24 mouse cellular contexts compared by ENCODE assay signal in the genomic region with DNA sequence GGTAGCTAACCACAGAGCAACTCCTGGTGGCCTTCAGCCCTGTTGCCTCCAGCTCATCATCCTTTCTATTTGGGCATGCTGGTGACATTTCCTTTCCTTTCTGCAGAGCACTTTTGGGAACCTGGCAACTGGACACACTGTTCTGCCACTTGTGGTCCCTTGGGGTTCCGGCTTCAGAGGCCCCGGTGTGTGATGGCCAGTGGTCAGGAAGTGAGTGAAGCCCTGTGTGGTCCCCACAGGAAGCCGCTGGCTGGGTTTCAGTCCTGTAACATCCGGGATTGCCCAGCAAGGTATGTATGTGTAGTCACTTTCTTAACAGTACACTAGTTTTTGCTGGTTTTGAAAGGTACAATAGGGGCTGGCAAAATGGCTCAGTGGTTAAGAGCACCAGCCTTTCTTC. TPM values are rescaled to one million over a fixed set of nuclear protein-coding genes. Genes with fewer than 3 reads are reported as not detected.
DNase-seq lines count a peak whose midpoint lies in the region; ATAC-seq and TF ChIP-seq lines count a peak whose summit lies in the region.
"Had no signal": no experiment of that assay in that cellular context is flagged by ENCODE, and none has a peak within 500 bp of the region (broad histone marks: within the 10 kb centered on the region; RNA-seq: fewer than 3 reads in every experiment).

No protein-coding gene starts in this region.

- no peaks in the 10 kb centered on the region for H3K9me3 ChIP-seq in CH12.LX (replicated peaks; ENCODE audit: low read length)
- no peaks in the 10 kb centered on the region for H3K9me3 ChIP-seq in liver, postnatal 0 days (ENCODE audit: low read length)
- H3K9me3 ChIP-seq: embryonic facial prominence, embryonic 15.5 days; forebrain, embryonic 10.5 days; heart, embryonic 10.5 days had no signal

- no peak overlapping the region for H3K27ac ChIP-seq in CH12.LX (ENCODE audit: insufficient read depth, low read depth)
- peak overlapping the region; percentile 69 for H3K27ac ChIP-seq in liver, postnatal 0 days (ENCODE audit: low read depth)
- no peak overlapping the region for H3K27ac ChIP-seq in kidney, adult 2 months (ENCODE audit: insufficient read depth, low read depth, low read length)
- H3K27ac ChIP-seq: embryonic facial prominence, embryonic 15.5 days; forebrain, embryonic 10.5 days; gastrocnemius, adult 2 months; heart, embryonic 10.5 days; hindbrain, embryonic 14.5 days had no signal

- H3K4me2 ChIP-seq in CH12.LX (ENCODE audit: insufficient read depth, low read depth, poor library complexity, severe bottlenecking) = peak overlapping the region; percentile 32; the same call in 1 of the 2 replicates
- no peak overlapping the region for H3K4me2 ChIP-seq in liver, postnatal 0 days (ENCODE audit: low read depth, low read length)
- H3K4me2 ChIP-seq: embryonic facial prominence, embryonic 15.5 days; hindbrain, embryonic 14.5 days had no signal

- TF ChIP-seq CTCF in CH12.LX (conservative IDR thresholded peaks at IDR 0.05 in 1 of 2, IDR thresholded peaks at IDR 0.05 in 1 of 2; ENCODE audit: low read depth in 2 of 2, low read length in 2 of 2) = no peak
- TF ChIP-seq CTCF in liver, postnatal 0 days (IDR thresholded peaks at IDR 0.05; ENCODE audit: low read depth) = no peak
- no peak for TF ChIP-seq CTCF in kidney, adult 2 months (conservative IDR thresholded peaks at IDR 0.05; ENCODE audit: insufficient read depth, insufficient read length, low read depth, low read length)

- no peak overlapping the region for H3K9ac ChIP-seq in CH12.LX (ENCODE audit: insufficient read depth, low read depth)
- H3K9ac ChIP-seq in liver, postnatal 0 days (replicated peaks) = no peak overlapping the region
- H3K9ac ChIP-seq: embryonic facial prominence, embryonic 15.5 days; hindbrain, embryonic 14.5 days had no signal

- TF ChIP-seq POLR2A in CH12.LX (IDR thresholded peaks at IDR 0.05; ENCODE audit: low read depth, low read length) = no peak
- no peak for TF ChIP-seq POLR2A in kidney, adult 2 months (IDR thresholded peaks at IDR 0.05; ENCODE audit: low read depth, low read length)

- H3K79me2 ChIP-seq in CH12.LX (replicated peaks; ENCODE audit: control insufficient read depth, extremely low read depth, insufficient read depth, poor library complexity, severe bottlenecking) = no peaks in the 10 kb centered on the region

- H3K4me3 ChIP-seq in CH12.LX (replicated peaks in 1 of 3; ENCODE audit: low read depth in 2 of 3, low read length in 2 of 3, poor library complexity in 1 of 3) = no peak overlapping the region
- no peak overlapping the region for H3K4me3 ChIP-seq in liver, postnatal 0 days (ENCODE audit: low read depth, low read length)
- no peak overlapping the region for H3K4me3 ChIP-seq in kidney, adult 2 months (ENCODE audit: insufficient read depth, low read depth, low read length)
- H3K4me3 ChIP-seq: embryonic facial prominence, embryonic 15.5 days; erythroblast, embryonic 14.5 days; forebrain, embryonic 10.5 days; gastrocnemius, adult 2 months; heart, embryonic 10.5 days had no signal

- dilution Hi-C loops in CH12.LX (cut with MboI; ENCODE audit: extremely low pct_ligation_motif_present, extremely low pct_unique_long_range_greater_than_20kb, low sequenced_read_pairs) = no loop called here

- DNase-seq in CH12.LX (ENCODE audit: extremely low read depth) = no peak
- DNase-seq in liver, postnatal 0 days = peak; percentile 45
- DNase-seq in natural killer cell, adult 2 months (ENCODE audit: low spot score in 2 of 2) = peak; percentile 25 to 49
- no peak for DNase-seq in kidney, adult 2 months
- no peak for DNase-seq in lung, postnatal 10 days
- DNase-seq in lung, postnatal 25 days (ENCODE audit: low spot score) = no peak
- DNase-seq: adrenal gland, postnatal 25 days; B cell, adult 2 months; cerebellum, adult 2 months; cerebellum, postnatal 10 days; embryo, embryonic 11 days; gastrocnemius, adult 2 months; gastrocnemius, postnatal 25 days; heart, adult 18-20 months; heart, postnatal 10 days; heart, postnatal 4 days had no signal

- peaks cover 7 to 8% of the 10 kb centered on the region in 2 experiments; a peak in 3 of 4 replicates for H3K4me1 ChIP-seq in CH12.LX (ENCODE audit: control insufficient read depth in 1 of 2, insufficient read depth in 2 of 2)
- H3K4me1 ChIP-seq in liver, postnatal 0 days (ENCODE audit: insufficient read depth) = no peaks in the 10 kb centered on the region
- H3K4me1 ChIP-seq in kidney, adult 2 months (ENCODE audit: control insufficient read depth, insufficient read depth, low read length) = no peaks in the 10 kb centered on the region
- H3K4me1 ChIP-seq: embryonic facial prominence, embryonic 15.5 days; forebrain, embryonic 10.5 days; heart, embryonic 10.5 days had no signal

- in situ Hi-C loops in CH12.LX (cut with MboI; ENCODE audit: low pct_ligation_motif_present, low pct_unique_long_range_greater_than_20kb, low sequenced_read_pairs) = no loop called here

- TF ChIP-seq RAD21 in CH12.LX (IDR thresholded peaks at IDR 0.05; ENCODE audit: low read depth, low read length) = no peak

- TF ChIP-seq EP300 in CH12.LX (IDR thresholded peaks at IDR 0.05; ENCODE audit: low read length) = no peak
- TF ChIP-seq EP300 in liver, postnatal 0 days (IDR thresholded peaks at IDR 0.05; ENCODE audit: low read depth) = no peak

- H3K27me3 ChIP-seq in CH12.LX (replicated peaks) = no peaks in the 10 kb centered on the region
- H3K27me3 ChIP-seq in liver, postnatal 0 days (ENCODE audit: insufficient read depth, low read length) = no peaks in the 10 kb centered on the region
- no peaks in the 10 kb centered on the region for H3K27me3 ChIP-seq in kidney, adult 2 months (replicated peaks; ENCODE audit: control insufficient read depth, insufficient read depth, low read length)
- H3K27me3 ChIP-seq: embryonic facial prominence, embryonic 15.5 days had no signal

- WGBS in liver, postnatal 0 days (ENCODE audit: insufficient replicate concordance) = 29% methylated on average over 4 of the region's 4 CpGs
- 74% methylated on average over 4 of the region's 4 CpGs for WGBS in kidney, adult 2 months

- H3K36me3 ChIP-seq in CH12.LX (replicated peaks in 1 of 2; ENCODE audit: control insufficient read depth in 1 of 2, insufficient read depth in 1 of 2, low read length in 1 of 2) = no peaks in the 10 kb centered on the region
- no peaks in the 10 kb centered on the region for H3K36me3 ChIP-seq in liver, postnatal 0 days (replicated peaks; ENCODE audit: insufficient read depth, low read length)
- H3K36me3 ChIP-seq in kidney, adult 2 months (ENCODE audit: control insufficient read depth, insufficient read depth, low read length) = no peaks in the 10 kb centered on the region
- H3K36me3 ChIP-seq: embryonic facial prominence, embryonic 15.5 days; forebrain, embryonic 10.5 days; heart, embryonic 10.5 days had no signal

- ATAC-seq in common myeloid progenitor, adult 5-6 weeks (replicated peaks; ENCODE audit: low read depth, poor library complexity, severe bottlenecking) = peak; percentile 82
- ATAC-seq in liver, postnatal 0 days = peak; percentile 82
- ATAC-seq: CD4-positive, CD25-positive, alpha-beta regulatory T cell, adult 4 months; forebrain, embryonic 14.5 days had no signal

TF ChIP-seq in CH12.LX, 34 proteins besides CTCF, POLR2A, EP300 and RAD21:
- 0 out of 2 replicates have a peak, but pooled peaks have one; percentile 10 for TF ChIP-seq ELF1 (IDR thresholded peaks at IDR 0.05; ENCODE audit: low read depth, low read length)
- TF ChIP-seq USF2 (conservative IDR thresholded peaks at IDR 0.05; ENCODE audit: low read depth, low read length) = no peak

RNA-seq across cellular contexts. Expression of a gene that starts 46.3 kb away (rescaled TPM):
- total RNA-seq in CH12.LX (2012; rRNA removed) (3.9 and 17.6 TPM in 2 replicates), CH12.LX (2014; rRNA removed) (16.3 and 22.3 TPM in 2 replicates)
- 4.1 and 6.0 TPM in 2 replicates for polyA plus RNA-seq in CH12.LX (2012; ENCODE audit: insufficient read length, low read depth)
- total RNA-seq in common myeloid progenitor, adult 5-6 weeks (2017) = 0.44 and 0.64 TPM in 2 replicates
- polyA plus RNA-seq in liver, postnatal 0 days (2015; fragmentation: Nextera tagmentation; extraction: Ambion mirVana) = 0.22 and 0.41 TPM in 2 replicates
- 3.8 and 5.0 TPM in 2 replicates for polyA plus RNA-seq in kidney, adult 2 months (2012; rRNA removed)
- polyA plus RNA-seq: CD4-positive, CD25-positive, alpha-beta regulatory T cell, adult 4 months; erythroblast, embryonic 14.5 days had no signal

RNA-seq across cellular contexts. Expression of a gene that starts 46.4 kb away (rescaled TPM):
- total RNA-seq in CH12.LX (2012; rRNA removed) (16.8 and 19.5 TPM in 2 replicates), CH12.LX (2014; rRNA removed) (21.0 and 30.0 TPM in 2 replicates)
- 25.7 and 27.4 TPM in 2 replicates for polyA plus RNA-seq in CH12.LX (2012; ENCODE audit: insufficient read length, low read depth)
- total RNA-seq in common myeloid progenitor, adult 5-6 weeks (2017) = 25.4 and 28.6 TPM in 2 replicates
- 5.8 and 6.5 TPM in 2 replicates for polyA plus RNA-seq in liver, postnatal 0 days (2015; fragmentation: Nextera tagmentation; extraction: Ambion mirVana)
- polyA plus RNA-seq in kidney, adult 2 months (2012; rRNA removed) = 4.2 and 5.8 TPM in 2 replicates

Comparison
In these comparisons a context has a peak if more than half of its experiments do, and no peak if none do; other contexts are left out.
1. DNase-seq: peak in liver, postnatal 0 days (single experiment) and natural killer cell, adult 2 months (2 of 2); none in CH12.LX (single experiment), kidney, adult 2 months (single experiment), lung, postnatal 10 days (single experiment) and lung, postnatal 25 days (single experiment).